Mouse (Mus musculus) adrenal gland, postnatal 10 days (tissue): ENCODE data around the gene Ddx43. TPM values are rescaled to one million over a fixed set of nuclear protein-coding genes. Genes with fewer than 3 reads are reported as not detected.
"Not testable (repeated sequence)": the region's sequence is repeated elsewhere in the genome, so short reads cannot be mapped to it uniquely, and the experiment has no call there.

Experiments
- DNase-seq: peaks from one replicate; pipeline ENCODE4 v3.0.0; 2021; ENCODE audit warnings: mixed read lengths
- long read RNA-seq, 2 experiments: library from polyadenylated mRNA; stranded (forward); transcript quantifications; one replicate each; pipeline ENCODE4 v2.0.0; 2021
- total RNA-seq, 2 experiments: library from RNA; stranded (reverse); gene quantifications; 2 replicates each; pipeline ENCODE4 v1.2.3; 2021

Gene Ddx43
- not detected for total RNA-seq
- long read RNA-seq, experiment 1: 0 reads
- long read RNA-seq, experiment 2: 0 reads

- DNase-seq: peak; percentile 33
Observed at GRCm38 (mm10) chr9:78395630-78396351, at the start of gene Ddx43. Ddx43 (plus strand) TSS chr9:78395777.

GRCm38 (mm10) chr9:78347004-78347403 is 48.6 kb upstream of the Ddx43 start:
- DNase-seq: no peak

- peak; percentile 53 for DNase-seq
Observed at GRCm38 (mm10) chr9:78348206-78349004, 47.2 kb upstream of the Ddx43 start.

- not testable (repeated sequence) for DNase-seq
Observed at GRCm38 (mm10) chr9:78349141-78349540, 46.4 kb upstream of the Ddx43 start.

GRCm38 (mm10) chr9:78350007-78350406 is 45.6 kb upstream of the Ddx43 start:
- DNase-seq: not testable (repeated sequence)

- peak; percentile 7 for DNase-seq
Observed at GRCm38 (mm10) chr9:78351504-78352220, 43.9 kb upstream of the Ddx43 start.

- no peak for DNase-seq
Observed at GRCm38 (mm10) chr9:78354665-78355578, 40.7 kb upstream of the Ddx43 start.

- no peak for DNase-seq
Observed at GRCm38 (mm10) chr9:78355611-78356010, 40.0 kb upstream of the Ddx43 start, which contains the start of gene Gsta2. Gsta2 (minus strand) TSS chr9:78355788.

GRCm38 (mm10) chr9:78358053-78358452 is 37.5 kb upstream of the Ddx43 start:
- peak; percentile 78 for DNase-seq

- no peak for DNase-seq
Observed at GRCm38 (mm10) chr9:78359750-78360483, 35.7 kb upstream of the Ddx43 start.

GRCm38 (mm10) chr9:78360484-78360872 is 35.1 kb upstream of the Ddx43 start:
- DNase-seq: no peak

- no peak for DNase-seq
Observed at GRCm38 (mm10) chr9:78363374-78363773, 32.2 kb upstream of the Ddx43 start.

- no peak for DNase-seq
Observed at GRCm38 (mm10) chr9:78364701-78365100, 30.9 kb upstream of the Ddx43 start.

GRCm38 (mm10) chr9:78365850-78366544 is 29.6 kb upstream of the Ddx43 start:
- no peak for DNase-seq

- DNase-seq: not testable (repeated sequence)
Observed at GRCm38 (mm10) chr9:78367959-78368358, 27.6 kb upstream of the Ddx43 start, which contains the start of gene Dppa5a. Dppa5a (minus strand) TSS chr9:78368177.

GRCm38 (mm10) chr9:78368671-78369293 is 26.8 kb upstream of the Ddx43 start:
- DNase-seq: no peak

GRCm38 (mm10) chr9:78369349-78369748 is 26.2 kb upstream of the Ddx43 start:
- DNase-seq: no peak

- DNase-seq: no peak
Observed at GRCm38 (mm10) chr9:78369786-78370185, 25.8 kb upstream of the Ddx43 start.

GRCm38 (mm10) chr9:78371441-78371840 is 24.1 kb upstream of the Ddx43 start:
- DNase-seq: no peak
